Mouse (Mus musculus) monocyte, adult 59 days (primary cell): ENCODE measurements around the gene Nde1. TPM values are rescaled to one million over a fixed set of nuclear protein-coding genes. Genes with fewer than 3 reads are reported as not detected.

Experiments
- total RNA-seq, 2 experiments: library from RNA; stranded (reverse); gene quantifications; one replicate each; pipeline ENCODE4 v1.2.4; 2023

Gene Nde1
- 10 to 100 TPM; 32.7 to 33.0 TPM for total RNA-seq

DNA sequence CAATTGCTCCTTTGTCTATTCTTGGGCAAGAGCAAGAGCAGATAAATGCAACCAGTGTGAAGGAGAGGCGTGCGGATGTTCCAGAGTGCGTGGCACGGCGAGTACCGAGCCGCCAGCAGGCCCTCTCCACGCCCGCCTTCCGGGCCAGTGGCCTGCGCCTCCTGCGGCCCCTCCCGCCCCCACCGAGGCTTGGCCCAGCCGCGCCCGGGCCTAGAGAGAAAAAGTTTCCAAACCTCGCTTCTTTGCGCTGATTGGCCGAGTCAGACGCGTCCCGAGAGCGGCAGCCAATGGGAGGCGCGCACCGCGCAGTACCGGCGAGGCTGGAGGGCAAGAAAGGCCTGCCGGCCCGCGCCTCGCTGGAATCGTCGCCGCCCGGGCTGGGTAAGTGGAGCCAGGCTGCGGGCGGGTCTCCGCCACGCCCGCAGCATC lies at the start of gene Nde1, which contains the start of gene Marf1:
Gene Nde1 (plus strand): TSS at position 288 of the 429 bp plus-strand sequence.
Gene Marf1 (minus strand): TSS at position 364 of the 429 bp plus-strand sequence.

Other genes starting within 250 kb of the Nde1 start
- gene 2900011O08Rik, start 176.7 kb upstream of the Nde1 start, total RNA-seq: not detected
- not detected for gene Ifitm7, start 176.4 kb upstream of the Nde1 start, total RNA-seq
- 10 to 100 TPM; 44.8 to 45.5 TPM for gene Marf1, start 76 bp downstream of the Nde1 start, total RNA-seq
- under 1 TPM in 1 of 2 experiments, not detected in 1; 0.24 TPM for gene Myh11, start 128.1 kb downstream of the Nde1 start, total RNA-seq
- gene Fopnl, start 154.1 kb downstream of the Nde1 start, total RNA-seq: 10 to 100 TPM; 17.6 to 20.3 TPM
- 10 to 100 TPM; 60.6 to 62.5 TPM for gene Abcc1, start 198.3 kb downstream of the Nde1 start, total RNA-seq